Mouse (Mus musculus) limb, embryonic 15.5 days (tissue): ENCODE data around the gene Mllt6. TPM values are rescaled to one million over a fixed set of nuclear protein-coding genes. Genes with fewer than 3 reads are reported as not detected.

Experiments used
- ATAC-seq: fragments of 200-750 bp; cut with Nextera tagmentation; 2 replicates; pipeline ENCODE4 v1.8.0; 2017; ENCODE audit warnings: low read depth, moderate TSS enrichment; ENCODE audit not compliant: insufficient number of reproducible peaks, low FRiP score, low TSS enrichment
- H3K27ac ChIP-seq: fragments of 300-500 bp; sonication (generic); 2 replicates; pipeline ENCODE4 v1.5.1; 2015; ENCODE audit warnings: moderate library complexity, mild to moderate bottlenecking, inconsistent platforms
- H3K27me3 ChIP-seq: fragments of 300-500 bp; sonication (generic); 2 replicates; pipeline ENCODE4 v1.6.1; 2015; ENCODE audit warnings: inconsistent platforms
- H3K36me3 ChIP-seq: fragments of 300-500 bp; sonication (generic); 2 replicates; pipeline ENCODE4 v1.6.1; 2015; ENCODE audit warnings: inconsistent platforms
- H3K4me1 ChIP-seq: fragments of 300-500 bp; sonication (generic); 2 replicates; pipeline ENCODE4 v1.6.1; 2015; ENCODE audit warnings: inconsistent platforms
- H3K4me2 ChIP-seq: fragments of 300-500 bp; sonication (generic); 2 replicates; pipeline ENCODE4 v1.6.1; 2015; ENCODE audit warnings: mild to moderate bottlenecking, inconsistent platforms
- H3K4me3 ChIP-seq: fragments of 300-500 bp; sonication (generic); 2 replicates; pipeline ENCODE4 v1.5.1; 2015; ENCODE audit warnings: mild to moderate bottlenecking, inconsistent platforms
- H3K9ac ChIP-seq: fragments of 300-500 bp; sonication (generic); 2 replicates; pipeline ENCODE4 v1.6.1; 2015; ENCODE audit warnings: inconsistent platforms
- H3K9me3 ChIP-seq: fragments of 300-500 bp; sonication (generic); 2 replicates; pipeline ENCODE4 v1.6.1; 2016; ENCODE audit warnings: inconsistent platforms
- WGBS: fragments of 180-500 bp; shearing (Covaris S2); methylation state at CpG from one replicate; pipeline ENCODE4 v1.1.7; 2015; 5-methylcytosine and 5-hydroxymethylcytosine counted together
- polyA plus RNA-seq: library from polyadenylated mRNA; unstranded; fragments of >200 nt; fragmentation: Nextera tagmentation; extraction: Ambion mirVana; gene quantifications from 2 replicates; pipeline ENCODE4 v1.2.1, GENCODE M21; 2015

The Mllt6 gene
- 2.4 and 2.6 TPM in 2 replicates for polyA plus RNA-seq

GRCm38 (mm10) chr11:97662893-97663527 is at the start of gene Mllt6:
TSS of gene Mllt6 (plus strand) at chr11:97663414.
- H3K27ac ChIP-seq = peak within 1 kb of the TSS; percentile 84
- 1% methylated on average over 28 of the region's 76 CpGs for whole genome bisulfite sequencing
- peaks cover 56% of the 10 kb centered on the region for H3K4me1 ChIP-seq
- peak within 1 kb of the TSS; percentile 87 for H3K4me3 ChIP-seq
- H3K4me2 ChIP-seq = peak within 1 kb of the TSS; percentile 69
- peaks cover 17% of the 10 kb centered on the region for H3K27me3 ChIP-seq
- ATAC-seq = peak; percentile 50
- peak within 1 kb of the TSS; percentile 71 for H3K9ac ChIP-seq
- H3K9me3 ChIP-seq = no peaks in the 10 kb centered on the region
- peaks cover 24% of the 10 kb centered on the region for H3K36me3 ChIP-seq

- no peaks in the 10 kb centered on the region for H3K9me3 ChIP-seq
- no peaks in the 10 kb centered on the region for H3K4me1 ChIP-seq
- no peak overlapping the region for H3K4me3 ChIP-seq
- no peaks in the 10 kb centered on the region for H3K36me3 ChIP-seq
- WGBS = 70% methylated on average over 4 of the region's 4 CpGs
- H3K27ac ChIP-seq = no peak overlapping the region
- no peak for ATAC-seq
- no peak overlapping the region for H3K4me2 ChIP-seq
- peaks cover 37% of the 10 kb centered on the region for H3K27me3 ChIP-seq
- no peak overlapping the region for H3K9ac ChIP-seq
Measured at GRCm38 (mm10) chr11:97615276-97615675, 47.9 kb upstream of the Mllt6 start.

GRCm38 (mm10) chr11:97618368-97618767 is 44.8 kb upstream of the Mllt6 start:
- Histone ChIP-seq H3K36me3 (no peaks in the 10 kb centered on the region), H3K4me3 (no peak overlapping the region), H3K27ac (no peak overlapping the region), H3K9me3 (no peaks in the 10 kb centered on the region), H3K4me1 (no peaks in the 10 kb centered on the region), H3K9ac (no peak overlapping the region), H3K4me2 (no peak overlapping the region), H3K27me3 (peaks cover 38% of the 10 kb centered on the region)
- ATAC-seq = no peak
- WGBS = 45% methylated on average over 11 of the region's 11 CpGs

GRCm38 (mm10) chr11:97619391-97619795 is 43.8 kb upstream of the Mllt6 start:
- 49% methylated on average over 5 of the region's 5 CpGs for WGBS
- H3K36me3 ChIP-seq = no peaks in the 10 kb centered on the region
- H3K4me1 ChIP-seq = no peaks in the 10 kb centered on the region
- H3K4me2 ChIP-seq = no peak overlapping the region
- ATAC-seq = no peak
- H3K27me3 ChIP-seq = peaks cover 48% of the 10 kb centered on the region
- H3K9ac ChIP-seq = no peak overlapping the region
- H3K4me3 ChIP-seq = no peak overlapping the region
- H3K27ac ChIP-seq = no peak overlapping the region
- H3K9me3 ChIP-seq = no peaks in the 10 kb centered on the region

- 1% methylated on average over 6 of the region's 6 CpGs for WGBS
- Histone ChIP-seq H3K9ac (no peak overlapping the region), H3K4me3 (no peak overlapping the region), H3K4me2 (no peak overlapping the region), H3K36me3 (no peaks in the 10 kb centered on the region), H3K27me3 (peaks cover 60% of the 10 kb centered on the region), H3K4me1 (peaks cover 8% of the 10 kb centered on the region; the same call in 1 of the 2 replicates), H3K27ac (no peak overlapping the region), H3K9me3 (no peaks in the 10 kb centered on the region)
- no peak for ATAC-seq
Measured at GRCm38 (mm10) chr11:97622440-97622839, 40.8 kb upstream of the Mllt6 start.

GRCm38 (mm10) chr11:97623166-97623565 is 40.0 kb upstream of the Mllt6 start:
- no peaks in the 10 kb centered on the region for H3K36me3 ChIP-seq
- no peak overlapping the region for H3K9ac ChIP-seq
- peaks cover 60% of the 10 kb centered on the region for H3K27me3 ChIP-seq
- 56% methylated on average over 9 of the region's 9 CpGs for WGBS
- H3K27ac ChIP-seq = no peak overlapping the region
- ATAC-seq = no peak
- H3K4me1 ChIP-seq = peaks cover 14% of the 10 kb centered on the region
- no peak overlapping the region for H3K4me2 ChIP-seq
- no peak overlapping the region for H3K4me3 ChIP-seq
- H3K9me3 ChIP-seq = no peaks in the 10 kb centered on the region

- Histone ChIP-seq H3K4me3 (no peak overlapping the region), H3K27ac (no peak overlapping the region), H3K9ac (no peak overlapping the region), H3K4me1 (peaks cover 34% of the 10 kb centered on the region), H3K27me3 (peaks cover 78% of the 10 kb centered on the region), H3K9me3 (no peaks in the 10 kb centered on the region), H3K4me2 (no peak overlapping the region), H3K36me3 (no peaks in the 10 kb centered on the region)
- WGBS = 69% methylated on average over 5 of the region's 5 CpGs
- no peak for ATAC-seq
Measured at GRCm38 (mm10) chr11:97625551-97625950, 37.7 kb upstream of the Mllt6 start.

GRCm38 (mm10) chr11:97626431-97626830 is 36.8 kb upstream of the Mllt6 start:
- Histone ChIP-seq H3K9me3 (no peaks in the 10 kb centered on the region), H3K9ac (no peak overlapping the region), H3K4me3 (no peak overlapping the region), H3K27ac (no peak overlapping the region), H3K4me2 (no peak overlapping the region), H3K4me1 (peaks cover 34% of the 10 kb centered on the region), H3K27me3 (peaks cover 87% of the 10 kb centered on the region), H3K36me3 (no peaks in the 10 kb centered on the region)
- 10% methylated on average over 13 of the region's 13 CpGs for WGBS
- ATAC-seq = no peak

- H3K4me2 ChIP-seq = no peak overlapping the region
- H3K4me1 ChIP-seq = peaks cover 35% of the 10 kb centered on the region
- H3K9ac ChIP-seq = no peak overlapping the region
- no peaks in the 10 kb centered on the region for H3K9me3 ChIP-seq
- ATAC-seq = no peak
- no peak overlapping the region for H3K4me3 ChIP-seq
- H3K27me3 ChIP-seq = peaks cover 91% of the 10 kb centered on the region
- 19% methylated on average over 10 of the region's 10 CpGs for WGBS
- no peak overlapping the region for H3K27ac ChIP-seq
- no peaks in the 10 kb centered on the region for H3K36me3 ChIP-seq
Measured at GRCm38 (mm10) chr11:97626850-97627249, 36.4 kb upstream of the Mllt6 start.

GRCm38 (mm10) chr11:97627556-97628302 is 35.5 kb upstream of the Mllt6 start:
- Histone ChIP-seq H3K9ac (no peak overlapping the region), H3K36me3 (no peaks in the 10 kb centered on the region), H3K27ac (no peak overlapping the region), H3K27me3 (peaks cover 93% of the 10 kb centered on the region), H3K4me1 (peaks cover 36% of the 10 kb centered on the region), H3K4me2 (peak overlapping the region; percentile 94), H3K4me3 (peak overlapping the region; percentile 73), H3K9me3 (no peaks in the 10 kb centered on the region)
- no peak for ATAC-seq
- WGBS = 9% methylated on average over 30 of the region's 30 CpGs

GRCm38 (mm10) chr11:97628303-97628567 is 35.0 kb upstream of the Mllt6 start:
- no peak for ATAC-seq
- peaks cover 36% of the 10 kb centered on the region for H3K4me1 ChIP-seq
- WGBS = under 1% methylated on average over 27 of the region's 28 CpGs

More at GRCm38 (mm10) chr11:97628303-97628567, 35.0 kb upstream of the Mllt6 start:
- no peak overlapping the region for H3K9ac ChIP-seq
- no peak overlapping the region for H3K27ac ChIP-seq
- H3K9me3 ChIP-seq = no peaks in the 10 kb centered on the region
- peaks cover 88% of the 10 kb centered on the region for H3K27me3 ChIP-seq
- peak overlapping the region; percentile 73 for H3K4me3 ChIP-seq
- H3K36me3 ChIP-seq = no peaks in the 10 kb centered on the region
- peak overlapping the region; percentile 94 for H3K4me2 ChIP-seq
